Mouse (Mus musculus) bone marrow, adult 2 months (tissue): ENCODE results near the gene Eps15l1.
A peak's percentile ranks its signal among the peaks of the same experiment; 100 is the strongest.

ENCODE experiments used
- CTCF ChIP-seq: fragments of 200-500 bp; IDR thresholded peaks from 2 replicates; pipeline ENCODE4 v1.5.1; 2011; ENCODE audit warnings: low read length, control low read depth; ENCODE audit not compliant: control insufficient read depth, insufficient read depth
- POLR2A ChIP-seq: fragments of 200-500 bp; IDR thresholded peaks from 2 replicates; pipeline ENCODE4 v1.6.1; 2011; ENCODE audit warnings: low read depth, mild to moderate bottlenecking, control low read depth, low read length, borderline replicate concordance; ENCODE audit not compliant: control insufficient read depth

DNA sequence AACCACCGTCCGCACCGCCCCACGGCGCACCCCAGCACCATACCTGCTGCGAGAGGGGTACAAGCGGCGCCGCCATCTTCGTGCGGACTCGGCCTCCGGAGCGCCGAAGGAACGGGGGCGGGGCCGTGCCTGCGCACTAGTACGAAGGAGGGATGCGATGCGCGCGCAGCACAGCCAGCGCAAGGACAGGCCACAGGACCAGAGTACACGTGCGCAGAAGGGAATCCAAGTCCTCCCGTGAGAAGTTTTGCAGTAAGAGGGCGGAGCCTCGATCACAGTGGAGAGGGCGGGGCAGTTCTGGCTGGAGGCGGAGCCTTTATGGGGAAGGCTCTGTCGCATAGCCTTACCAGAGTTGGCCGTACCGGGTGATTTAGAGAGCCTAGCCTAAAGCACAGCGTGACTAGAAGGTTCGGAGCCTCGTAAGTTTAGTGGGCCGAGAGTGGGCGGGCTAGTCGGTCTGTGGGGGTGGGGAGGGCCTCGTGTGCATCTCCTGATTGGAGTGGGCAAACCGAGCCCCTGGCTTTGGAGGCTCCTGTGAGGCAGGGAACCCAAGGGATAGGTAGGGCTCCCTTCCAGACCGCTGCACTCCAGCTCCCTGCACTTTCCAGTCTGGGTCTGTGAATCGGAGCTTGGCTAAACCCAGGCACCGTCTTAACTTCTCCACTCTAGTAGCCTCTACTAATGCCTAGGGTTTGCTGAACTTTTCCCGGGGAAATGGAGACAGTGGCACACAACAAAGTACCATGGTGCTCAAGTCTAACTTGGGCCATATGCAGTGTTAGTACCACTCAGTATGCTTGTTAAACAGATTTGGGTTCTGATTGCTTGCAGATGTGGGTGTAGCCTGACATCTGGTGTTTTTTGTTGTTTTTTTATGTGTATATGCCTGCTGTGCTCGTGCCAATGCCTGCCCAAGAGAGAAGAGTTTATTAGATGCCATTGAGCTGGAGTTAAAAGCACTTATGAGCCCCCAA is at the start of gene Eps15l1:
- TF ChIP-seq CTCF (no peak), POLR2A (peak; percentile 86; the same call in 1 of the 2 replicates)
